Comparison of ENCODE assay signal across 8 mouse cellular contexts in genomic region chr15:27997391-27997841, GRCm38 (mm10). TPM values are rescaled to one million over a fixed set of nuclear protein-coding genes. Genes with fewer than 3 reads are reported as not detected.
DNase-seq lines count a peak whose midpoint lies in the region; ATAC-seq lines count a peak whose summit lies in the region.

No protein-coding gene starts in this region.

- H3K27ac ChIP-seq in forebrain, embryonic 15.5 days (replicated peaks) = no peak overlapping the region
- H3K27ac ChIP-seq in hindbrain, embryonic 14.5 days = no peak overlapping the region; the same call in 1 of the 2 replicates

- H3K27me3 ChIP-seq in forebrain, embryonic 15.5 days = no peaks in the 10 kb centered on the region
- H3K27me3 ChIP-seq in hindbrain, embryonic 14.5 days (ENCODE audit: control insufficient read depth, insufficient read depth, low read length) = no peaks in the 10 kb centered on the region

- H3K9me3 ChIP-seq in forebrain, embryonic 15.5 days = no peaks in the 10 kb centered on the region
- H3K9me3 ChIP-seq in hindbrain, embryonic 14.5 days (ENCODE audit: control insufficient read depth, low read length) = no peaks in the 10 kb centered on the region

- WGBS in forebrain, embryonic 15.5 days = 12% methylated on average over 9 of the region's 9 CpGs
- WGBS in hindbrain, embryonic 14.5 days = 21% methylated on average over 9 of the region's 9 CpGs

- 0 out of 2 replicates have a peak overlapping the region, but pooled peaks have one; percentile 5 for H3K9ac ChIP-seq in forebrain, embryonic 15.5 days (replicated peaks)
- peak overlapping the region; percentile 3; the same call in 1 of the 2 replicates for H3K9ac ChIP-seq in hindbrain, embryonic 14.5 days

- peak; percentile 85 for ATAC-seq in forebrain, embryonic 15.5 days (replicated peaks)
- ATAC-seq in hindbrain, embryonic 14.5 days (ENCODE audit: low FRiP score) = peak; percentile 80
- no peak for ATAC-seq in erythroblast, adult 5-6 weeks (replicated peaks; ENCODE audit: low FRiP score, poor library complexity, severe bottlenecking)

- no peaks in the 10 kb centered on the region for H3K36me3 ChIP-seq in forebrain, embryonic 15.5 days
- no peaks in the 10 kb centered on the region for H3K36me3 ChIP-seq in hindbrain, embryonic 14.5 days (replicated peaks; ENCODE audit: control insufficient read depth, insufficient read depth)

- peak; percentile 49 to 51 for DNase-seq in right cerebral cortex, adult 2 months (ENCODE audit: low spot score in 2 of 2)
- no peak for DNase-seq in right cerebral cortex, postnatal 25 days
- DNase-seq in hindbrain, embryonic 14.5 days (ENCODE audit: low spot score) = peak; percentile 61
- peak; percentile 21 to 39 for DNase-seq in left cerebral cortex, adult 8-10 months (ENCODE audit: low spot score in 2 of 2)
- peak; percentile 28 for DNase-seq in neural tube, embryonic 10.5 days (ENCODE audit: extremely low spot score, low spot score)
- DNase-seq in natural killer cell, adult 2 months (ENCODE audit: low spot score in 2 of 2) = no peak

- no peak overlapping the region for H3K4me2 ChIP-seq in forebrain, embryonic 15.5 days (replicated peaks)
- 0 out of 2 replicates have a peak overlapping the region, but pooled peaks have one; percentile 20 for H3K4me2 ChIP-seq in hindbrain, embryonic 14.5 days (replicated peaks)

- H3K4me1 ChIP-seq in forebrain, embryonic 15.5 days = peaks cover 82% of the 10 kb centered on the region
- H3K4me1 ChIP-seq in hindbrain, embryonic 14.5 days (replicated peaks; ENCODE audit: control insufficient read depth, insufficient read depth, low read length) = peaks cover 63% of the 10 kb centered on the region

- no peak overlapping the region for H3K4me3 ChIP-seq in forebrain, embryonic 15.5 days
- no peak overlapping the region for H3K4me3 ChIP-seq in hindbrain, embryonic 14.5 days (replicated peaks; ENCODE audit: low read length)

RNA-seq across cellular contexts. Expression of gene Trio, which starts 28.2 kb away (rescaled TPM):
- polyA plus RNA-seq in forebrain, embryonic 15.5 days (2015; fragmentation: Nextera tagmentation; extraction: Ambion mirVana) = 43.8 and 44.7 TPM in 2 replicates
- 53.9 and 59.2 TPM in 2 replicates for polyA plus RNA-seq in hindbrain, embryonic 14.5 days (2014; fragmentation: Nextera tagmentation; extraction: Ambion mirVana)
- 100 to 1,000 TPM; 199 to 218 (median 207) TPM for total RNA-seq in left cerebral cortex, adult 8-10 months (2022)
- total RNA-seq in erythroblast, adult 5-6 weeks (2015; ENCODE audit: low replicate concordance) = 14.0 and 18.1 TPM in 2 replicates
- 2.4 and 6.2 TPM in 2 replicates for total RNA-seq in erythroblast, adult 5-6 weeks (2017; ENCODE audit: low replicate concordance)

Comparison
In these comparisons a context has a peak if more than half of its experiments do, and no peak if none do; other contexts are left out.
1. DNase-seq: peak in right cerebral cortex, adult 2 months (2 of 2), hindbrain, embryonic 14.5 days (single experiment), left cerebral cortex, adult 8-10 months (2 of 2) and neural tube, embryonic 10.5 days (single experiment); none in right cerebral cortex, postnatal 25 days (single experiment) and natural killer cell, adult 2 months (0 of 2).
2. RNA of gene Trio, which starts 28.2 kb away (total RNA-seq): 199 to 218 TPM in left cerebral cortex, adult 8-10 months; 2.4 to 18.1 TPM in erythroblast, adult 5-6 weeks; every median in the first group is over 10 times any median in the second.